Mouse (Mus musculus): Measurements from ENCODE around the gene Cntrl.

Gene Cntrl

GRCm38 (mm10) chr2:35131991-35132661 lies 22.8 kb downstream of the Cntrl start:
- peak; percentile 95 for DNase-seq

- no peak for DNase-seq
These were observed 23.4 kb downstream of the Cntrl start for GRCm38 (mm10) chr2:35132662-35133055.

- no peak for DNase-seq
These were observed 24.6 kb downstream of the Cntrl start for GRCm38 (mm10) chr2:35133891-35134290.

GRCm38 (mm10) chr2:35138576-35138975 lies 29.3 kb downstream of the Cntrl start:
- no peak for DNase-seq

GRCm38 (mm10) chr2:35141673-35142072 lies 32.4 kb downstream of the Cntrl start:
- DNase-seq: no peak

GRCm38 (mm10) chr2:35148806-35149205 lies 39.5 kb downstream of the Cntrl start:
- DNase-seq: no peak

- DNase-seq: no peak
These were observed 42.1 kb downstream of the Cntrl start for GRCm38 (mm10) chr2:35151303-35151882.

GRCm38 (mm10) chr2:35153179-35153578 lies 43.9 kb downstream of the Cntrl start:
- DNase-seq: no peak

- DNase-seq: no peak
These were observed 44.7 kb downstream of the Cntrl start for GRCm38 (mm10) chr2:35153844-35154554.

GRCm38 (mm10) chr2:35156985-35157384 lies 47.7 kb downstream of the Cntrl start:
- DNase-seq: no peak

GRCm38 (mm10) chr2:35157836-35158235 lies 48.5 kb downstream of the Cntrl start:
- no peak for DNase-seq

- no peak for DNase-seq
These were observed 49.1 kb downstream of the Cntrl start for GRCm38 (mm10) chr2:35158358-35158757.

GRCm38 (mm10) chr2:35160206-35160605 lies 50.9 kb downstream of the Cntrl start:
- peak; percentile 54 for DNase-seq

- DNase-seq: no peak
These were observed 52.7 kb downstream of the Cntrl start for GRCm38 (mm10) chr2:35161846-35162488.

GRCm38 (mm10) chr2:35163396-35163795 lies 54.1 kb downstream of the Cntrl start:
- DNase-seq: no peak

- DNase-seq: no peak
These were observed 56.1 kb downstream of the Cntrl start for GRCm38 (mm10) chr2:35165416-35165815.

GRCm38 (mm10) chr2:35166816-35167215 lies 57.5 kb downstream of the Cntrl start:
- no peak for DNase-seq

GRCm38 (mm10) chr2:35169452-35169851 lies 60.2 kb downstream of the Cntrl start:
- DNase-seq: no peak

- no peak for DNase-seq
These were observed 62.1 kb downstream of the Cntrl start for GRCm38 (mm10) chr2:35171341-35171861.

- no peak for DNase-seq
These were observed 63.0 kb downstream of the Cntrl start for GRCm38 (mm10) chr2:35172246-35172645.

- no peak for DNase-seq
These were observed 64.4 kb downstream of the Cntrl start for GRCm38 (mm10) chr2:35173666-35174065.

- no peak for DNase-seq
These were observed 64.8 kb downstream of the Cntrl start for GRCm38 (mm10) chr2:35174100-35174499.

- DNase-seq: no peak
These were observed 66.2 kb downstream of the Cntrl start for GRCm38 (mm10) chr2:35175281-35176065.
